Mouse (Mus musculus) liver, embryonic 14.5 days (tissue): ENCODE results near the gene Grcc10.

Source experiments
- CTCF ChIP-seq: IDR thresholded peaks from 2 replicates; pipeline ENCODE4 v1.5.1; 2016; ENCODE audit warnings: antibody characterized with exemption, low read depth, control low read depth
- EP300 ChIP-seq: IDR thresholded peaks from 2 replicates; pipeline ENCODE4 v1.6.1; 2016; ENCODE audit warnings: antibody characterized with exemption, low read depth

DNA sequence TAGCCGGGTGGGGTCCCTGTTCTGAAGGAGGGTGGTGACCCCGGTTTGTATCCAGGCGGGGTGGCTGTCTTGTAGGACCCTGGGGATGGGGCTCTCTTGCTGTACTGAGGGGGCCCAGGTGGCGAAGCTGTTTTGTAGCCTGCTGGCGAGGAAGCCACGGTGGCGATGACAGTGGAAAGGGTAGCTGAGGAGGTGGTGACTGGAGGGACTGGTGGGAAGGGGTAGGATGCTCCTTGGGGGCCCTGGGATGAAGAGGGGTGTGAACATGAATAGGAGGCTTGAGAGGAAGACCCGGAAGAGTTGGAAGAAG, 5.1 kb upstream of the Grcc10 start:
- TF ChIP-seq CTCF (no peak), EP300 (no peak)
